Mouse (Mus musculus) liver, embryonic 14.5 days (tissue): ENCODE measurements around the gene Calhm2.

Experiments used
- CTCF ChIP-seq: IDR thresholded peaks from 2 replicates; pipeline ENCODE4 v1.5.1; 2016; ENCODE audit warnings: antibody characterized with exemption, low read depth, control low read depth
- EP300 ChIP-seq: IDR thresholded peaks from 2 replicates; pipeline ENCODE4 v1.6.1; 2016; ENCODE audit warnings: antibody characterized with exemption, low read depth

DNA sequence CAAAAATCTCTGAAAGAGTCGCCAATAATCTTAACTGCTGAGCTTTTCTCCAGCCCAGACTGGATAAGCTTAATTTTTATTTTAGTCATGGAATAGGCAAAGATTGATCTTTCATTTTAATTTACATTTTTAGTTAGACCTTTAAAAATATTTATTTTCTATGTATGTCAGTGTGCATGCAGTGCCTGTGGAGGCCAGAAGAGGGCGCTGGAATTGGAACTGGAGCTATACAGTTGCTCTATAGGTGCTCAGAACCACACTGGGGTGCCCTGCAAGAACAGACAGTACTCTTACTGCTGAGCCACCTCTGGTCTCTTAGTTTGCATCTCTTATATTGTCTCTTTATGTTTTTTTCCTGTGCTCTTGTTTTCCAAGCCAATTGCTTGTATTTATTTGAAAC, 15.3 kb downstream of the Calhm2 start:
- TF ChIP-seq CTCF: peak; percentile 76
- no peak for TF ChIP-seq EP300
